Comparison of ENCODE assay signal across 11 mouse cellular contexts in genomic region chr8:6132243-6132751, GRCm38 (mm10).
DNase-seq lines count a peak whose midpoint lies in the region; ATAC-seq and TF ChIP-seq lines count a peak whose summit lies in the region.
"Had no signal": no experiment of that assay in that cellular context is flagged by ENCODE, and none has a peak within 500 bp of the region (broad histone marks: within the 10 kb centered on the region; RNA-seq: fewer than 3 reads in every experiment).

No protein-coding gene starts in this region.

- no peak overlapping the region for H3K4me2 ChIP-seq in embryonic facial prominence, embryonic 11.5 days (ENCODE audit: low read depth, low read length)
- H3K4me2 ChIP-seq in hindbrain, embryonic 11.5 days (replicated peaks; ENCODE audit: low read depth, low read length) = no peak overlapping the region
- no peak overlapping the region for H3K4me2 ChIP-seq in midbrain, embryonic 16.5 days (ENCODE audit: low read length)
- H3K4me2 ChIP-seq: kidney, embryonic 15.5 days had no signal

- no peak for DNase-seq in embryonic facial prominence, embryonic 11.5 days (ENCODE audit: low spot score)
- no peak for DNase-seq in embryonic facial prominence, embryonic 10.5 days (ENCODE audit: low spot score)
- DNase-seq in brain, embryonic 14.5 days (ENCODE audit: low read depth) = peak; percentile 83
- peak; percentile 35 for DNase-seq in hindbrain, embryonic 11.5 days (ENCODE audit: low spot score)
- DNase-seq in layer of hippocampus, postnatal 14 days (ENCODE audit: low spot score in 2 of 2) = no peak
- DNase-seq in thymus, postnatal 25 days = no peak
- no peak for DNase-seq in lung, postnatal 36 days
- DNase-seq: gastrocnemius, postnatal 14 days; thymus, adult 2 months had no signal

- H3K9ac ChIP-seq in embryonic facial prominence, embryonic 11.5 days (replicated peaks; ENCODE audit: low read length) = no peak overlapping the region
- H3K9ac ChIP-seq in hindbrain, embryonic 11.5 days (ENCODE audit: low read depth, low read length) = no peak overlapping the region
- H3K9ac ChIP-seq in midbrain, embryonic 16.5 days (ENCODE audit: low read depth, low read length) = no peak overlapping the region
- H3K9ac ChIP-seq: kidney, embryonic 15.5 days had no signal

- no peaks in the 10 kb centered on the region for H3K27me3 ChIP-seq in embryonic facial prominence, embryonic 11.5 days (ENCODE audit: control insufficient read depth, insufficient read depth, low read length)
- H3K27me3 ChIP-seq in embryonic facial prominence, embryonic 10.5 days (replicated peaks; ENCODE audit: low read depth, poor library complexity, severe bottlenecking) = no peaks in the 10 kb centered on the region
- no peaks in the 10 kb centered on the region for H3K27me3 ChIP-seq in hindbrain, embryonic 11.5 days (ENCODE audit: control insufficient read depth, insufficient read depth, low read length)
- no peaks in the 10 kb centered on the region for H3K27me3 ChIP-seq in midbrain, embryonic 16.5 days (ENCODE audit: control insufficient read depth, insufficient read depth, low read depth, low read length)
- H3K27me3 ChIP-seq: kidney, embryonic 15.5 days had no signal

- no peak for TF ChIP-seq POLR2A in brain, embryonic 14.5 days (IDR thresholded peaks at IDR 0.05; ENCODE audit: borderline replicate concordance, extremely low read depth, insufficient read depth, insufficient read length, poor library complexity, severe bottlenecking)

- H3K36me3 ChIP-seq in embryonic facial prominence, embryonic 11.5 days (replicated peaks; ENCODE audit: control insufficient read depth, insufficient read depth, low read depth, low read length) = no peaks in the 10 kb centered on the region
- no peaks in the 10 kb centered on the region for H3K36me3 ChIP-seq in embryonic facial prominence, embryonic 10.5 days (replicated peaks)
- H3K36me3 ChIP-seq in hindbrain, embryonic 11.5 days (ENCODE audit: control insufficient read depth, insufficient read depth, low read length) = no peaks in the 10 kb centered on the region
- H3K36me3 ChIP-seq in midbrain, embryonic 16.5 days (ENCODE audit: control insufficient read depth, insufficient read depth, low read length) = no peaks in the 10 kb centered on the region
- H3K36me3 ChIP-seq: kidney, embryonic 15.5 days had no signal

- peak; percentile 90 for ATAC-seq in embryonic facial prominence, embryonic 11.5 days (replicated peaks; ENCODE audit: insufficient number of reproducible peaks, low FRiP score, low TSS enrichment, low read depth)
- ATAC-seq in hindbrain, embryonic 11.5 days (ENCODE audit: low FRiP score) = peak; percentile 95
- peak; percentile 89 for ATAC-seq in midbrain, embryonic 16.5 days

- H3K9me3 ChIP-seq in embryonic facial prominence, embryonic 11.5 days (replicated peaks; ENCODE audit: control insufficient read depth, low read length) = no peaks in the 10 kb centered on the region
- H3K9me3 ChIP-seq in embryonic facial prominence, embryonic 10.5 days = no peaks in the 10 kb centered on the region
- no peaks in the 10 kb centered on the region for H3K9me3 ChIP-seq in hindbrain, embryonic 11.5 days (ENCODE audit: control insufficient read depth, low read length)
- H3K9me3 ChIP-seq in midbrain, embryonic 16.5 days (replicated peaks; ENCODE audit: control insufficient read depth, low read length, poor library complexity, severe bottlenecking) = no peaks in the 10 kb centered on the region
- H3K9me3 ChIP-seq: kidney, embryonic 15.5 days had no signal

- H3K27ac ChIP-seq in embryonic facial prominence, embryonic 11.5 days (replicated peaks; ENCODE audit: low read depth, low read length) = no peak overlapping the region
- no peak overlapping the region for H3K27ac ChIP-seq in embryonic facial prominence, embryonic 10.5 days (replicated peaks)
- H3K27ac ChIP-seq in hindbrain, embryonic 11.5 days (ENCODE audit: low read depth, low read length) = no peak overlapping the region
- H3K27ac ChIP-seq in midbrain, embryonic 16.5 days (ENCODE audit: low read length) = 0 out of 2 replicates have a peak overlapping the region, but pooled peaks have one; percentile 15
- H3K27ac ChIP-seq: kidney, embryonic 15.5 days had no signal

- no peak for TF ChIP-seq CTCF in brain, embryonic 14.5 days (IDR thresholded peaks at IDR 0.05; ENCODE audit: borderline replicate concordance, extremely low read depth, insufficient read depth, insufficient read length)

- WGBS in embryonic facial prominence, embryonic 11.5 days = 26% methylated on average over 3 of the region's 3 CpGs
- 21% methylated on average over 3 of the region's 3 CpGs for WGBS in embryonic facial prominence, embryonic 10.5 days
- WGBS in hindbrain, embryonic 11.5 days = 18% methylated on average over 3 of the region's 3 CpGs
- 8% methylated on average over 3 of the region's 3 CpGs for WGBS in midbrain, embryonic 16.5 days

- no peak overlapping the region for H3K4me3 ChIP-seq in embryonic facial prominence, embryonic 11.5 days (ENCODE audit: low read depth, low read length)
- H3K4me3 ChIP-seq in embryonic facial prominence, embryonic 10.5 days = no peak overlapping the region
- H3K4me3 ChIP-seq in hindbrain, embryonic 11.5 days (ENCODE audit: low read depth, low read length) = no peak overlapping the region
- H3K4me3 ChIP-seq in midbrain, embryonic 16.5 days (ENCODE audit: low read depth, low read length) = no peak overlapping the region
- H3K4me3 ChIP-seq: kidney, embryonic 15.5 days had no signal

- no peaks in the 10 kb centered on the region for H3K4me1 ChIP-seq in embryonic facial prominence, embryonic 11.5 days (ENCODE audit: control insufficient read depth, insufficient read depth, low read length)
- H3K4me1 ChIP-seq in embryonic facial prominence, embryonic 10.5 days = no peaks in the 10 kb centered on the region
- no peaks in the 10 kb centered on the region for H3K4me1 ChIP-seq in hindbrain, embryonic 11.5 days (replicated peaks; ENCODE audit: control insufficient read depth, insufficient read depth, low read length)
- no peaks in the 10 kb centered on the region for H3K4me1 ChIP-seq in midbrain, embryonic 16.5 days (ENCODE audit: control insufficient read depth, insufficient read depth, low read length)
- H3K4me1 ChIP-seq: kidney, embryonic 15.5 days had no signal

Comparison
In these comparisons a context has a peak if more than half of its experiments do, and no peak if none do; other contexts are left out.
1. DNase-seq: peak in brain, embryonic 14.5 days (single experiment) and hindbrain, embryonic 11.5 days (single experiment); none in embryonic facial prominence, embryonic 11.5 days (single experiment), embryonic facial prominence, embryonic 10.5 days (single experiment), layer of hippocampus, postnatal 14 days (0 of 2), thymus, postnatal 25 days (single experiment) and lung, postnatal 36 days (single experiment).
2. Peak in every context shown above with its lines, with median percentiles within 50 percentile points of each other: ATAC-seq.